Mouse (Mus musculus) neural tube, embryonic 14.5 days (tissue): ENCODE data around the gene Obscn. TPM values are rescaled to one million over a fixed set of nuclear protein-coding genes. Genes with fewer than 3 reads are reported as not detected.

Source experiments
- ATAC-seq: fragments of 200-750 bp; cut with Nextera tagmentation; 2 replicates; pipeline ENCODE4 v1.8.0; 2017; ENCODE audit warnings: low read depth, mild to moderate bottlenecking, moderate TSS enrichment, moderate library complexity
- H3K27ac ChIP-seq: fragments of 300-500 bp; sonication (generic); 2 replicates; pipeline ENCODE4 v1.5.1; 2014; ENCODE audit warnings: low read depth, mild to moderate bottlenecking, control low read depth, low read length, moderate library complexity, mixed read lengths
- H3K27me3 ChIP-seq: fragments of 300-500 bp; sonication (generic); 2 replicates; pipeline ENCODE4 v1.6.1; 2014; ENCODE audit warnings: low read length; ENCODE audit not compliant: control insufficient read depth, insufficient read depth
- H3K36me3 ChIP-seq: fragments of 300-500 bp; sonication (generic); 2 replicates; pipeline ENCODE4 v1.6.1; 2014; ENCODE audit warnings: low read length, mixed read lengths; ENCODE audit not compliant: control insufficient read depth, insufficient read depth
- H3K4me1 ChIP-seq: fragments of 300-500 bp; sonication (generic); 2 replicates; pipeline ENCODE4 v1.6.1; 2014; ENCODE audit warnings: low read length; ENCODE audit not compliant: control insufficient read depth, insufficient read depth
- H3K4me2 ChIP-seq: fragments of 300-500 bp; sonication (generic); 2 replicates; pipeline ENCODE4 v1.6.1; 2014; ENCODE audit warnings: mild to moderate bottlenecking, low read depth, low read length, control low read depth
- H3K4me3 ChIP-seq: fragments of 300-500 bp; sonication (generic); 2 replicates; pipeline ENCODE4 v1.5.1; 2014; ENCODE audit warnings: low read depth, low read length, control low read depth, mixed read lengths
- H3K9ac ChIP-seq: fragments of 300-500 bp; sonication (generic); replicated peaks from 2 replicates; pipeline ENCODE4 v1.6.1; 2014; ENCODE audit warnings: low read depth, mild to moderate bottlenecking, control low read depth, low read length, mixed read lengths
- H3K9me3 ChIP-seq: fragments of 300-500 bp; sonication (generic); 2 replicates; pipeline ENCODE4 v1.6.1; 2016; ENCODE audit warnings: low read length; ENCODE audit not compliant: control insufficient read depth
- WGBS: fragments of 180-500 bp; shearing (Covaris S2); extraction: QIAGEN DNeasy Blood & Tissue Kit; methylation state at CpG from one replicate; pipeline ENCODE4 v1.1.7; 2014; 5-methylcytosine and 5-hydroxymethylcytosine counted together
- polyA plus RNA-seq: library from polyadenylated mRNA; unstranded; fragments of >200 nt; fragmentation: Nextera tagmentation; extraction: Ambion mirVana; gene quantifications from 2 replicates; pipeline ENCODE4 v1.2.1, GENCODE M21; 2014

The Obscn gene
- polyA plus RNA-seq, 1 experiment from 2014 or later = 0.74 TPM

GRCm38 (mm10) chr11:59134373-59134997, 1.7 kb downstream of the Obscn start:
- no peak overlapping the region for H3K4me2 ChIP-seq
- no peaks in the 10 kb centered on the region for H3K9me3 ChIP-seq
- no peak for ATAC-seq
- peaks cover 31% of the 10 kb centered on the region for H3K27me3 ChIP-seq
- 8% methylated on average over 35 of the region's 35 CpGs for WGBS
- no peak overlapping the region for H3K27ac ChIP-seq
- no peaks in the 10 kb centered on the region for H3K4me1 ChIP-seq
- H3K9ac ChIP-seq = no peak overlapping the region
- H3K4me3 ChIP-seq = 0 out of 2 replicates have a peak overlapping the region, but pooled peaks have one; percentile 4
- no peaks in the 10 kb centered on the region for H3K36me3 ChIP-seq

GRCm38 (mm10) chr11:59132065-59132464, 4.1 kb downstream of the Obscn start:
- peaks cover 26% of the 10 kb centered on the region for H3K27me3 ChIP-seq
- WGBS = 77% methylated on average over 2 of the region's 3 CpGs
- no peak for ATAC-seq

GRCm38 (mm10) chr11:59131348-59131919, 4.8 kb downstream of the Obscn start:
- Histone ChIP-seq H3K9me3 (no peaks in the 10 kb centered on the region), H3K4me2 (no peak overlapping the region), H3K27me3 (peaks cover 19% of the 10 kb centered on the region), H3K4me3 (no peak overlapping the region), H3K4me1 (no peaks in the 10 kb centered on the region), H3K9ac (no peak overlapping the region), H3K27ac (no peak overlapping the region), H3K36me3 (no peaks in the 10 kb centered on the region)
- 66% methylated on average over 18 of the region's 18 CpGs for WGBS
- no peak for ATAC-seq

More at GRCm38 (mm10) chr11:59132065-59132464, 4.1 kb downstream of the Obscn start:
- Histone ChIP-seq H3K4me1 (no peaks in the 10 kb centered on the region), H3K9ac (no peak overlapping the region), H3K4me3 (no peak overlapping the region), H3K4me2 (no peak overlapping the region), H3K36me3 (no peaks in the 10 kb centered on the region), H3K9me3 (no peaks in the 10 kb centered on the region), H3K27ac (no peak overlapping the region)

- no peak overlapping the region for H3K4me3 ChIP-seq
- no peak overlapping the region for H3K9ac ChIP-seq
- peaks cover 13% of the 10 kb centered on the region for H3K27me3 ChIP-seq
- H3K27ac ChIP-seq = no peak overlapping the region
- H3K9me3 ChIP-seq = no peaks in the 10 kb centered on the region
- H3K36me3 ChIP-seq = no peaks in the 10 kb centered on the region
- no peak for ATAC-seq
- 84% methylated on average over 9 of the region's 9 CpGs for WGBS
- no peaks in the 10 kb centered on the region for H3K4me1 ChIP-seq
- no peak overlapping the region for H3K4me2 ChIP-seq
Measured at GRCm38 (mm10) chr11:59130782-59131181, 5.4 kb downstream of the Obscn start.

- ATAC-seq = no peak
- H3K9me3 ChIP-seq = no peaks in the 10 kb centered on the region
- no peak overlapping the region for H3K4me2 ChIP-seq
- H3K36me3 ChIP-seq = no peaks in the 10 kb centered on the region
- H3K9ac ChIP-seq = no peak overlapping the region
- no peaks in the 10 kb centered on the region for H3K4me1 ChIP-seq
- WGBS = 100% methylated on average over 5 of the region's 5 CpGs
- no peak overlapping the region for H3K4me3 ChIP-seq
- no peak overlapping the region for H3K27ac ChIP-seq
- no peaks in the 10 kb centered on the region for H3K27me3 ChIP-seq
Measured at GRCm38 (mm10) chr11:59105945-59106344, 30.3 kb downstream of the Obscn start.

GRCm38 (mm10) chr11:59102324-59102723, 33.9 kb downstream of the Obscn start:
- ATAC-seq = no peak
- Histone ChIP-seq H3K9ac (no peak overlapping the region), H3K4me1 (no peaks in the 10 kb centered on the region), H3K36me3 (no peaks in the 10 kb centered on the region), H3K27me3 (no peaks in the 10 kb centered on the region), H3K4me3 (no peak overlapping the region), H3K9me3 (no peaks in the 10 kb centered on the region), H3K27ac (no peak overlapping the region), H3K4me2 (no peak overlapping the region)
- WGBS = 67% methylated on average over 3 of the region's 3 CpGs

GRCm38 (mm10) chr11:59098339-59098738, 37.9 kb downstream of the Obscn start:
- 34% methylated on average over 2 of the region's 2 CpGs for WGBS
- Histone ChIP-seq H3K36me3 (no peaks in the 10 kb centered on the region), H3K4me1 (no peaks in the 10 kb centered on the region), H3K4me2 (no peak overlapping the region), H3K9ac (no peak overlapping the region), H3K4me3 (no peak overlapping the region), H3K27me3 (no peaks in the 10 kb centered on the region), H3K9me3 (no peaks in the 10 kb centered on the region), H3K27ac (no peak overlapping the region)
- no peak for ATAC-seq

GRCm38 (mm10) chr11:59097770-59098169, 38.4 kb downstream of the Obscn start:
- Histone ChIP-seq H3K9me3 (no peaks in the 10 kb centered on the region), H3K27me3 (no peaks in the 10 kb centered on the region), H3K27ac (no peak overlapping the region), H3K9ac (no peak overlapping the region), H3K4me2 (no peak overlapping the region), H3K4me3 (no peak overlapping the region), H3K4me1 (no peaks in the 10 kb centered on the region), H3K36me3 (no peaks in the 10 kb centered on the region)
- ATAC-seq = no peak
- WGBS = 79% methylated on average over 5 of the region's 5 CpGs

GRCm38 (mm10) chr11:59094213-59094612, 42.0 kb downstream of the Obscn start:
- Histone ChIP-seq H3K27me3 (no peaks in the 10 kb centered on the region), H3K4me1 (no peaks in the 10 kb centered on the region), H3K9ac (no peak overlapping the region), H3K36me3 (no peaks in the 10 kb centered on the region), H3K4me3 (no peak overlapping the region), H3K9me3 (no peaks in the 10 kb centered on the region), H3K27ac (no peak overlapping the region), H3K4me2 (no peak overlapping the region)
- no peak for ATAC-seq
- 69% methylated on average over 4 of the region's 4 CpGs for WGBS
